Mouse (Mus musculus) regulatory T cell (primary cell): ENCODE measurements at regions not wholly inside any gene's neighbourhood (a gene's known extent, or its start where the extent isn't known, plus 50 kb on each side); places are given as distances from the start of the nearest gene placed in this dataset.

Source experiments
- in situ Hi-C: fragments of 300-600 bp; cut with MboI, MseI; formaldehyde crosslinking; loops from one replicate; pipeline ENCODE4 v1.15.1; 2025; ENCODE audit warnings: high pct_unique_total_duplicates

DNA sequence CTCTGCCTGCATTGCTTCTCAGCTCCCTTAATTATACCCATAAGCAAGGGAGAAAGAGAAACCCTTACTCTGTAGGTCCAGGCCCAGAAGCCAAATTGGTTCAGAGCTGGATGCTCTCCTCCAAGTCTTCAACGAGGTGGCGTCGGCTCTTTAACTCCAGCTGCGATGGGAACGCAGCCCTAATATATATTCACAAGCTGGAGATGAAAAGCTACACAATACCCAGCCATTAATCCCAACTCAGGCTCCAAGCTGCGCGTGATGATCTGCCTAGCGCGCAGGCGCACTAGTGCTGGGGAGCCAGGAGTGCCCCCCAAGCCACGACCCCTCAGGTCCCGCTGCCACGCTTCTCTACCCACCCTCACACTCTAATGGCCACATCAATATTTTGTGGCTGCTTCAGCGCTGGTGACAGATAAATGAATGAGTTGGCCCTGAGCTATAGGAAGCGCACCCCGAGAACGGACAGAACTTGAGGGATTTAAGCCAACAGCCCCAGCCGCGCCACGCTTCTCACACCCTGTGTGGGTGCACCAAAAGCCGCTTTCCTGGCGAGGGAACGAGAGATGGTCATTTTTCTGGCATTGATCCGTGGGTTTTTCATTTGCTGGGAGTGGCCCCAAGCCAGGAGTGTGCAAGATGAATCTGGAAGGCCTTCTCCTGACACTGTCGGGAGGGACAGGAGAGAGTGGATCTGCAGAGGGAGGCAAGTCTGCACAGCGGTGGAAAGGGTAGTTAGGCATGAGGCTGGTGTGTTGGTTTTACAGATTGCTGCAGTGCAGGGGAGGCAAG, 210.9 kb upstream of the Sdk2 start:
- in situ Hi-C loops, result no loop called here

DNA sequence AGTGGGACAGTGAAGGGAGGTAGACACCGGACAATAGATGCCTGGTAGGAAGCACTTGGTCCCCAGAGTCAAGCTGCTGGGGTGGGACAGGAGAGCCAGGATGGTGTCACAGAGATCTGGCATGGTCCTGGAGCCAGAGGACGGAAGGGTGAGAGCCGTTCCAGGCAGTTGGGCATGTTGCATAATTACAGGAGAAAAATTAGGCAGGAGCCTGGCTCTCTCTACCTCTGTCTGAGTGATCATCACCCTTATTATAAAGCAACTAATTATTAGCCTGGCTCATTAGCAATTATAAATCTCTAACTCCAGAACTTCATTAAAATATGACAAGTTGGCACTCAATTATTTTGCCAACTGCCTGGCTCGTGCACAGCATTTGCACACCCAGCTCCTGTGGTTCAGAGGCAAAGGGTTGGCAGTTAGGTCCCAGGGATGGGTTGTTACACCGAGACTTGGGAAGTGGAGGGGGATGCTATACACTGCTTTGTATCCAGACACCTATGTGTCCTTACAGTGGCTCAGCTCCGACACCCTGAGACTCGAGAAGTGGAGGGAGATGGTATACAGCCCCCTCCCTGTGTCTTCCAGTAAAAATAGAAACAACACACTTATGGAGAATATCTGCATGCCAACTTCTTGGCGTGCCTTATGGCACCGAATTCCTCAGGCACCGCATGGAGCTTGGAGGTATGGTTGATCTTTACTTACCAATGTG, 203.7 kb upstream of the Sdk2 start:
- in situ Hi-C loops, result no loop called here

DNA sequence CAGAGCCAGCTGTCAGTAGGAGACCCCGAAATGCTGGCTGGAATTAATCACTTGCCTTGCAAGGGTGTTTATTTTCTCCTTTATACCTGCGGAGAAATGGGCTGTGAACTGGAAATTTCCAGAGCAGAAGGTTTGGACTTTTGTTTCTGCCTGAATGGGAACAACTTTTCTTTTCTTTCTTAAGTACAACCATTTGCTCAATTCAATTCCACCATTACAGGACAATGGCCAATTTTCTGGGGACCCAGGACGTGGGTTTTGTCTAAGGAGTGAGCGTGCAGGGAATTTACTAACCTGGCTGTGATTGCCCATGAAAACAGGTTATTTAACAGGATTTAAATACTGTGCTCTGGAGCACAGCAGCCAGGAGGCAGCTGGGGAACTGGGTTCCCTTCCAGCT, 195.1 kb upstream of the Sdk2 start:
- in situ Hi-C loops, result no loop called here

DNA sequence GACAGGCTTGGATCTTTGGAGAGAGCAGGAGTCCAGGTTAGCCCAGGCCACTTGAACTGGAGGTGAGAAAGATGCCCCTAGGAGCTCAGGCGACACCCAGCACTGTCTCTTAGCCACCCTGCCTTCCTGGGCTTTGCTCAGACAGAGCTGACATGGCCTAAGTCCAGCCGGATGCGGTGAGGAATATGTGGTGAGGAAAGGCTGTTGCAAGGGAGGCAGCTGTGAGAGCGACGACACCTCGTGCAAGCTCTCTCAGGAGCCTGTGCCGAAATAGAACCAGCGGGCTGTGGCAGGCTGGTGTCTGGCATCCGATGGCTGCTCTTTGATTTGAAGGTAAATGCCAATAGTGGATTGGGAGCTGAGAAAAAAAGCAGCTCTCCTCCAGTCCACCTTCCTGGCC, 191.4 kb upstream of the Sdk2 start:
- in situ Hi-C loops, result no loop called here

DNA sequence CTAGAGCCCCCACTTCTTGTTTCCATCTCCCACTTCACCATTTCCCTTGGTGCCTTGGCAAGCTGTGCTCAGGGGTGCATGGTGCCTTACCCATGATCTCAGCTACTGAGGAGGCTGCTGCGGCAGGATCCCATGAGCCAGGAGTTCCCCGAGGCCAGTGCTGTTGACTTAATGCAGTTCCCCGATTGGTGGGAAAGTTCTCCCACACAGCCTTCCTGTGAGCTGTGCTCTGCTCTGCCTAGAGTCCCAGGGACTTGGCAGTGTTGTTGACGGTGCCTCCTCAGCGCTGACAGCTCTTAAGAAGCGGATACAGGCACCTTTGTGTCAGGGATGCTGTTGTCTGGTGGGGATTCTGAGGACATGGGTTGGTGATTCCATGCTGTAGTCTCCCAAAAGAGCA, 190.9 kb upstream of the Sdk2 start:
- in situ Hi-C loops, result no loop called here

DNA sequence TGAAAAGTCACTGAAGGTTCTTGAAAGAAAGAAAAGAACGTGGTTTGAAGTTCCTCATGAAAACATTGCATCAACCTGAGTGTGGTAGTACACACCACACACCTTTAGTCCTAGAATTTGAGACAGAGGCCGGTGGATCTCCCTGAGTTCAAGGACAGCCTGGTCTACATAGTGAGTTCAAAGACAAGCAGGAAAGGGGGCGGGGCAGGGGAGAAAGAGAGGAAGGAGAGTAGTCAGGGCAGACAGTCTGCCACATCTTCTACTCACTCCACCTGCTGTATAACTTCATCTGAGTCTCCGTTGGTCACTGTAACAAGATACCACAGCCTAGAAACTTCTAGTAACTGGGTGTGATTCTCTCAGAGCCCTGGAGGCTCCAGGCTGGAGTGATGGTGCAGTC, 190.2 kb upstream of the Sdk2 start:
- in situ Hi-C loops, result no loop called here

DNA sequence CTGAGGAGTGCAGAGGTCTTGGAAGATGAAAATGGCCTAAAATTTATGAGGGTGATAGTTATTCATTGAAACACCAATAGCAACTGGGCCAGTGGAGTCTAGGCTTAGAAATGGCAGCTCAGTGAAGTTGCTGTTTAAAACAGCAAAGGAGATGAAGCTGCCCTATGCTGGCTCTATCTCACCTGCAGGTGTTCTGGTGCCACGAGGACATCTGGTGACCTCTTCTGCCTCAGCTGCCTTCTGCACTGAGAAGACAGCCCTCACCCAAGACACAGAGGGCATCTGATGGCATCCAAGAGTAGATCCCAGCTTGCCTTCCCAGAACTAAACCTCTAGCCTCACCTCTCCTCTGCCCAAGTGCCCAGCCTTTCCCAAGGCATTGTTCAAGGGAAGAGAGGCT, 187.5 kb upstream of the Sdk2 start:
- in situ Hi-C loops, result no loop called here

DNA sequence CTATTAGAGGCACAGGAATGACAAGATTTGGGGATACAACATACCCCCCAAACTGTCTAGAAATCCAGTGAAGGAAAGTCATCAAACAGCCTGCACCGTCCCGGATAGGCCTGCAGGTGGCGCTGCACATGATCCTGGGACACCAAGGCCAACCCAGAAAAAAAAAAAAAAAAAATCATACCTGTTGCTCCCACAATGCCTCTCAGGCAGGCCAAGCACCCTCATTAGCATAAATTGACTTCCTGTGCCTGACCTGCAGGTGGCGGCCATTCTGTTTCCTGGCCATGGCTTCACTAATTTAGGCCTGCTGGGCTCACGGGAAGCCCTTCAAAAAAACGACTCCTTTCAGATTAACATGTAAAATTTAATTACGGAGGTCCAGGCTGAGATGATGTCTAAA, 184.8 kb upstream of the Sdk2 start:
- in situ Hi-C loops, result no loop called here

DNA sequence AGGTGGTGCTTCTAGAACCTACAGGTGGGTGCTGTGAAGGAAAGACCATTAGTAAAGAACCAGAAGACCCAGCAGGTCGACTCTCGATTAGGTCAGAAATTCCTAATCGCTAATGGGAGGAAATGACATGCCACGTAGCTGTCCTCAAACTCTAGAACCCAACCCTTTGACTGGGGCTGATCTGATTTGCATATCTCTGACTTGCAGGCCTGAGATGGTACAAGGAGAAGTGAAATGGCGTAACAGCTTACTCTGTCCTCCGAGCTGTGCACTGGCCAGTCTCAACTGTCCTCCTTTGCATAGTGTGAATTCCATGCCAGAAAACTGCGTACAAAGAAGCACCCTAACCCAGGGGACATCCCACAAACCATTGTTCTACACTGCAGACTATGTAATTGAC, 182.4 kb upstream of the Sdk2 start:
- in situ Hi-C loops, result no loop called here

DNA sequence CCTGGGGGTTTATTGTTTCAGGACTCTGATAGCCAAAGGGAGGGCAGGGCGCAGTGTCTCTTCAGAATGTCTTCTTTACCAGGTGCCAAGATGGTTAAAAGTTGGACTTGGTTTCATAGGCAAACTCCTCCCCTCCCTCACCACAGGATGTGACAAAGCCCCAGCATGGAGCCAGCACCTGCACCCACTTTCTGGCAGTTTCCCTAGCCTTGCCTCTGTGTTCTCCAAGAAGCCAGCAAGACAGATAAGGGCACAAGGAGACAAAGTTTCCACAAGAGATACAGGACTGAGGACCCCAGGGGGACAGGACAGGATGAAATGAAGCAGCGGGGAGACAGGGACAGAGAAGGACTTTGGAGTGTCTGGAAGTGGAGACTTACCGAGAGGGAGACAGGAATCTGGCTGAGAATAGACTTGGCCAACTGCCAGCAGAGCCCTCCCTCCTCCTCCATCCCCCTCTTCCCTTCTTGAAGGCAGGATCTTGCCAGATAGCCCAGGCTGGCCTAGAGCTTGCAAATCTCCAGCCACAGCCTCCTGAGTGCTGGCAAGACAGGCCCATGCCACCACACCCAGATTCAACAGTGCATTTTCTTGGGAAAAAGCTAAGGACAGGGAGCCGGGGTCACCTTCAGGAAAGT, 181.5 kb upstream of the Sdk2 start:
- in situ Hi-C loops, result no loop called here

DNA sequence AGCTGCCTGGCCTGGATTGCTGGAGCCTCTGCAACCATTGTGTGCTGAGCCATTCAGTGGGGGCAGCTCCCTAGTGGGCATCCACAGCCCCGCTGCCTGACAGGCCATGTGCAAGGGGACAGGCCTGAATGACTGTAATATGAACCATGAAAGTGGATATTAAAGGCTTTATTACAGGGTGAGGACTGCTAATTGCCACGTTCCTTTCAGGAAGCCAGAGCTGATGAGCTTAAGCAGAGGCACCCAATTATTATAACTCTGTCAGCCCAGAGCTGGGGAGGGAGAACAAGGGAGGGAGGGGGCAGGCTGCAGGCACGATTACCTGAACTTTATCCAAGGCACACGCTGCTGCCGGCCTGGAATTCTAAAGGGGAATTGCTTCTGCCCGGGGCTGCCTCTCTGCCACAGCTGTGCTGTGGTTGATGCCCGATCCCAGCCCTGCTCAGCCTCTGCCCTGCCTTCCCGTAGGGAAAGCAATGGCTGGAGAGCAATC, 172.5 kb upstream of the Sdk2 start:
- in situ Hi-C loops, result no loop called here

DNA sequence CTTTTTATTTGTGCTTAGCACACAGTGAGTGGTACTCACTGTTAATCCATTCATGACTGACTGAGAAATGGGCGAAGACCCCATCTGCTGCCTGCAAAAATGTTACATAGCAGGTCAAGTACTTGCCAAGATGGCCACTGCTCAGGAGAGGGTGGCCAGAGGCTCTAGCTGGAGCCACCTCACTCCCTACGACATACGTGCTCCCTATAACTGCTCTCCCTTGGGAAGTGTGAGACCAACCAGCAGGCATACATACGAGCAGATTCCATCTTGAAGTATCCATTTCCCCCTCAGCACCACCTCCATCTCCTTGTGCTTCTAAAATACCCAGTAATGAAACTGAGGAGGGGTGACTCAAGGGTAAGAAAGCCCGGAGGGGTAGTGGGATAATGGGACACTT, 172.0 kb upstream of the Sdk2 start:
- in situ Hi-C loops, result no loop called here

DNA sequence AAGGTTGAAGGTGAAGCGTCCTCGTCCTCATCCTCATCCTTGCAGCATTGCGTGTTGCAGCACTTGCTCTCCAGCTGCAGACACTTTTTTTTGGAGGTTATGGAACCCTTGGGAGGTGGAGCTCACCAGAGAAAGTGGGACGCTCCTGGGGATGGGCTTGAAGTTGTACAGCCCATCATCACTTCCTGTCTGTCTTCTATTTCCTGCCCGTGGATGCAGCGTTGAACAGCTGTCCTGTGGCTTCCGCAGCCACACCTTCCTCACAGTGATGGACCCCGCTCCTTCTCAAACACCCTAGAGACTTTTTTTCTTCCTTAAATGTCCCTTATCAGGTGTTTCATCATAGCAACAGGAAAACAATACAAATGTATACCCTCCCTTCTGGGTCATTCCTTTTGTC, 171.5 kb upstream of the Sdk2 start:
- in situ Hi-C loops, result no loop called here

DNA sequence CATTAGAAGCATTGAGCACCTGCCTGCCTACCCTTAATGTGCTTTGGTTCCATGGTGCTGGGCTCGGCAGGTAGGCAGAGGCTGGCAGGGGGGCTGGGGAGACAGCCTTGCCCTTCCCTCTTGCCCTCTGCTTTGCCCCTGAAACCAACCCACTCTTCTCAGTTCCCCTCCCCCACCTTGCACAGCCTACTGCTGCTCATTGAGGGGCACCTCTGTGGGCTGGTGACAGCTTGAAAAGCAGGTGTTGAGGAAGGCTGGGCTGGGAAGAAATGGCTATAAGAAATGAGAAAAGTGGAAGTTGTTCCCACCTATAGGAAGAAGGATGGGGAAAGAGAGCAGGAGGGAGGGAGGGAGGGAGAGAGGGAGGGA, 167.7 kb upstream of the Sdk2 start:
- in situ Hi-C loops, result no loop called here

DNA sequence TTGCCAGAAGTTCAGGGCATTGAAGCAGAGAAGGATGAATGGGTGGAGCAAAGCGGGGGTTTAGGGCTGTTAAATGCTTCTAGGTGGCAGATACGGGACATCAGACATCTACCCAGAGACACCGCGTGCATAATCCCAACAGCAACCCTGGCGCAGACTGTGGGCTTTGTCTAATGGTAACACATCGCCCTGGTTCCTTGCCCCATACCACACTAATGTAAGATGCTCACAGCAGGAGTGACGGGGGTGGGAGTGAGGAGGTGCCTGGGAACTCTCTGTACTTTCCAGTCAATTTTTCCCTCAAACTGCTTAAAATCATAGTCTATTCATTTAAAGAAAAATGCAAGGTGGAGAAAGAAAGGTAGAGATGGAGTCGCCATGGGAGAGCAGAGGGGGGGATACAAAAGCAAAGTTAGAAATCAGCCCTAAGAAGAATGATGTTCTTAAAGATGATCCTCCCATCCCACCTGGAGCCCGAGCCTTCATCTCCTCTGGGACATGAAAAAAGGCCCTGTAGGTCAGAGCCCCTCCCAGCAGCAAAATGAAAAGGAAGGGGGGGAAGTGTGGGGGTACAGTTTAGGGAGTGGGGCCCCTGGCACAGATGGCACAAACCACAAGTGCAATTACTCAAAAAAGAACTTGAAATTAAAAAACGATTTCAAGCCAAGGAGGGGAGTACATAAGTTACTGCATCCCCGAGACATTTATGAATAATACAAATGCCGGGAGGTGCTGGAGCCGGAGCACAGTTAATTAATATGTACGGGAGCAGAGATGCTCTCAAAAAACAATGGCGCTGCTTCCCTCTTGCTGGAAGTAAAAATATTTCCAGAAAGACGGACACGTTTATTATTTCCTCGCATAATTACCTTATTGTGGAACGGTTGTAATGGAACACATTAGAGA, 167.0 kb upstream of the Sdk2 start:
- in situ Hi-C loops, result no loop called here

DNA sequence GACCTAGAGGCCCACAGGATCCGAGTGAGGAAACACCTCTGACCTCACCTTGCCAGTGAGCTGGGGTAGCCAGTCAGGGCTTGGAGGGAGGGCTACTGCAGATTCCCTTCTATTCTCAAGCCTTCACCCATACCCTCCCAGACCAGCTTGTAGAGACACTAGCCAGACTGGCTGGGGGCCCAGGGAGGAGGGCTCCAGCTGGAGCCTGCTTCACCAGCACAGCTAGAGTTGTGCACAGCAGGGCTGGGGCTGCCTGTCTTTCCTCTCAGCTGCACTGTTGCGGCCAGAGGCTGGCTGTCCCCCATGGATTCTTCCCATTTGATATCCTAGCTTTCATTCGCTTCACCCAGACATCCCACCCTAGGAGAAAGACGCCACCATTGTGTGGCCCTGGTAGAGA, 165.0 kb upstream of the Sdk2 start:
- in situ Hi-C loops, result no loop called here

DNA sequence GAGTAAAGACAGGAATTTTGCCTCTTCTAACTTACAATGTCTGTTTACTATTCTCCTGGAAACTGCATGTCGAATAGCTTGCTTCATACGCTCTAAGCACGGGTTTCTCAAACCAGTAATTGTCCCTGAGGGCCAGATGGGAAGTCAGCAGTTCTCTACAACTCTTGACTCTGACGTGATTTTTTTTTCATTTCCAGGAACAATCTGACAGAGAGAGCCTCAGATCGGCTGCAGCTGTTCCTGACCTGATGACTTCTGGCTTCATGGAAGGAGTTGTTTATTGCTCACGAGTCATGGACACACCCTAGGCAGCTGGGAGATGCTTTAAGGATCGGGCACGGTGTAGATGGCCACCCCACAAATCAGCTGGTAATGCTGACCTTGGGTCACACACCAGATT, 162.9 kb upstream of the Sdk2 start:
- in situ Hi-C loops, result no loop called here

DNA sequence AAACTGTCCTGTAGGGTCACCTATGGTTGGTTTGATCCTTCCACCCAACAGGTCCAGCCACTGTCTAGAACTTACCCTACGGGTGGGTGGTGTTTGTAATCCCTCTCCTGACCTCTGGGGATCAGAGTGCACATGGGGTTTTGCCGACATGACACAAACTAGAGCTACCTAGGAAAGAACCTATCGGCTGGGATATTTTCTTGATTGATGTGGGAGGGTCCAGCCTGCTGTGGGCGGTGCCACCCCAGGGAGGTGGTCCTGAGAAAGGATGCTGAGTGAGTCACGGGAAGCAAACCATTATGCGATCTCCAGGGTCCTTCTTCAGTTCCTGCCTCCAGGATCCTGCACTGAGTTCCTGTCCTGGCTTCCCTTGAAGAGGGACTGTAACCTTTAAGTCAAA, 162.3 kb upstream of the Sdk2 start:
- in situ Hi-C loops, result no loop called here

DNA sequence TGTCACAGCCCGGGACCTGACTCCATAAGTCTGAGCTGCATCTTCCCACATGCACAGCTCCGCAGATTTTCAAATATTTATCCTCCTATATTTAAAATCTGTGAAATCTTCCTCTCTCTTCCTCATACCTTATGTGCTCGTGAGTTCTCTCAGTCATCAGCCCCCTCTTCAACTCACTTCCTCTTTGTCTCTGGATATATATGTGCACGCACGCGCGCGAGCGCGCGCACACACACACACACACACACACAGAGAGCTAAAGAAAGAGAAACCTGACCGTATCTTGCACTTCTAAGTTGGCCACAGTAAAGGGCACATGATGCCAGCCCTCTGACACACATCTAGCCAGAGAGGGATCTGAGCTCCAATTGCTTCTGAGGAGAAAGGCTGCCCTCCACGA, 159.7 kb upstream of the Sdk2 start:
- in situ Hi-C loops, result no loop called here

DNA sequence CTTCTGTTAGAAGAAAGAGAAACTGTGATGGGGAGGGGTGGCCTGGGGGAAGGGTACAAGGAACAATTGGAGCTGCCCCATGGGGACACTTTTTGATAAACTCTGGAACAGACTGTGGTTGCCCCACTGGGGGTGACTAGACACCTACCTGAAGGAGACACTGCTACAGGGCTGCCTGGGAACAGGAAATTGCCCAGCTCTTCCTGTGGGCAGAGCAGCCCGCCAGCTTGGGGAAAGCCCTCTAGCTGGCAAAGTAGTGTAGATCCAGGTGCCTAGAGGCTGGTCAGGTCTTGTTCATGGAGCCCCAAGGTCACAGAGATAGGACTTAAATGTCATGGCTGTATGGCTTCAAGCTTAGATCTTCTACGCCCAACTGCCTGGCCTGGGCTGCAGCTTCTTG, 157.9 kb upstream of the Sdk2 start:
- in situ Hi-C loops, result no loop called here

DNA sequence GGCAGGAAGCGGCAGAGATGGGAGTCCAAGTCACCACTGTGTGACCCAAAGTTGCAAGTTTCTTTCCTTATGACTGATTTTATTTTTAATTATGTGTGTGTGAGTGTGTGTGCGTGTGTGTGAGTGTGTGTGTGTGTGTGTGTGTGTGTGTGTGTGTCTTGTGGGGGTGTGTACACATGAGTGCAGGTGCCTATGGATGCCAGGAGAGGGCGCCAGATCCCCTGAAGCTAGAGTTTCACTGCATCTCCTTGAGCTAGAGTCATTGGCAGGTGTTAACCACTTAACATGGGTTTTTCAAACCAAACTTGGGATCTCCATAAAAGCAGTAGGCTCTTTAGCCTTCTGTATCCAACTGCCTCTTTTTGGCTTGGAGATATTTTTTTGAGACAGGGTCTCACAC, 156.2 kb upstream of the Sdk2 start:
- in situ Hi-C loops, result no loop called here

DNA sequence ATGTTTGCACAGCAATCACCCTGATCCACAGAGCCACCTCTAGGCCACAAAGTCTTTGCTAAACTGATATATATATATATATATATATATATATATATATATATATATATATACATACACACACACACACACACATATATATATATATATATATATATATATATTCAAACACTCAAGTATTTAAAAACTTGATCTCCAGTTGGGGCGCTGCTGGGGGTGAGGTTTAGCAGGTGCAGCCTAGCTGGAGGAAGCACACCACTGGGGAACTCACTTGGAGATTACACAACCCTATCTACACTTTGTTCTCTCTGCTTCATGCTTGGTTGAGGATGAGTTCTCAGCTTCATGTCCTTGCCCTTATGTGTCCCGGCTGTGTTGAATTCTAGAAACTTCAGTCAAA, 153.6 kb upstream of the Sdk2 start:
- in situ Hi-C loops, result no loop called here
